Mouse (Mus musculus) embryonic facial prominence, embryonic 13.5 days (tissue): ENCODE measurements at regions not wholly inside any gene's neighbourhood (a gene's known extent, or its start where the extent isn't known, plus 50 kb on each side); places are given as distances from the start of the nearest gene placed in this dataset.

ENCODE experiments used
- ATAC-seq: fragments of 200-750 bp; cut with Nextera tagmentation; 2 replicates; pipeline ENCODE4 v1.8.0; 2017; ENCODE audit warnings: low read depth; ENCODE audit not compliant: insufficient number of reproducible peaks, insufficient read depth, low FRiP score, low TSS enrichment
- H3K27ac ChIP-seq: fragments of 300-500 bp; sonication (generic); 2 replicates; pipeline ENCODE4 v1.5.1; 2015; ENCODE audit warnings: moderate library complexity, mild to moderate bottlenecking, inconsistent platforms
- H3K27me3 ChIP-seq: fragments of 300-500 bp; sonication (generic); 2 replicates; pipeline ENCODE4 v1.6.1; 2015; ENCODE audit warnings: mild to moderate bottlenecking, inconsistent platforms
- H3K36me3 ChIP-seq: fragments of 300-500 bp; sonication (generic); 2 replicates; pipeline ENCODE4 v1.6.1; 2015; ENCODE audit warnings: mild to moderate bottlenecking, inconsistent platforms
- H3K4me1 ChIP-seq: fragments of 300-500 bp; sonication (generic); 2 replicates; pipeline ENCODE4 v1.6.1; 2015; ENCODE audit warnings: inconsistent platforms
- H3K4me2 ChIP-seq: fragments of 300-500 bp; sonication (generic); 2 replicates; pipeline ENCODE4 v1.6.1; 2015; ENCODE audit warnings: moderate library complexity, mild to moderate bottlenecking, inconsistent platforms
- H3K4me3 ChIP-seq: fragments of 300-500 bp; sonication (generic); 2 replicates; pipeline ENCODE4 v1.5.1; 2015; ENCODE audit warnings: mild to moderate bottlenecking, inconsistent platforms
- H3K9ac ChIP-seq: fragments of 300-500 bp; sonication (generic); 2 replicates; pipeline ENCODE4 v1.6.1; 2015; ENCODE audit warnings: mild to moderate bottlenecking, inconsistent platforms
- H3K9me3 ChIP-seq: fragments of 300-500 bp; sonication (generic); 2 replicates; pipeline ENCODE4 v1.6.1; 2016; ENCODE audit warnings: inconsistent platforms
- WGBS: fragments of 180-500 bp; shearing (Covaris S2); methylation state at CpG from one replicate; pipeline ENCODE4 v1.1.7; 2015; ENCODE audit warnings: mixed read lengths; 5-methylcytosine and 5-hydroxymethylcytosine counted together

- no peak overlapping the region for H3K4me3 ChIP-seq
- H3K4me1 ChIP-seq, result 0 out of 2 replicates have a peak, but pooled peaks cover 11% of the 10 kb centered on the region
- H3K27me3 ChIP-seq, result no peaks in the 10 kb centered on the region
- WGBS, result 13% methylated on average over 12 of the region's 12 CpGs
- no peak for ATAC-seq
- H3K27ac ChIP-seq, result no peak overlapping the region; the same call in 1 of the 2 replicates
- peaks cover 9% of the 10 kb centered on the region; the same call in 1 of the 2 replicates for H3K9me3 ChIP-seq
- H3K36me3 ChIP-seq, result no peaks in the 10 kb centered on the region
- no peak overlapping the region for H3K9ac ChIP-seq
- H3K4me2 ChIP-seq, result no peak overlapping the region
Measured at GRCm38 (mm10) chr2:173977236-173978053, 98.7 kb upstream of the Stx16 start.

GRCm38 (mm10) chr2:173978138-173978765 is 97.9 kb upstream of the Stx16 start:
- no peaks in the 10 kb centered on the region for H3K36me3 ChIP-seq
- no peak overlapping the region for H3K27ac ChIP-seq
- whole genome bisulfite sequencing, result 71% methylated on average over 13 of the region's 13 CpGs

GRCm38 (mm10) chr2:173981036-173981435 is 95.1 kb upstream of the Stx16 start:
- Histone ChIP-seq H3K9me3 (no peaks in the 10 kb centered on the region), H3K9ac (no peak overlapping the region), H3K4me2 (no peak overlapping the region), H3K4me1 (0 out of 2 replicates have a peak, but pooled peaks cover 11% of the 10 kb centered on the region), H3K4me3 (no peak overlapping the region), H3K36me3 (no peaks in the 10 kb centered on the region), H3K27me3 (no peaks in the 10 kb centered on the region), H3K27ac (no peak overlapping the region)
- no peak for ATAC-seq
- 83% methylated on average over 9 of the region's 9 CpGs for WGBS

More at GRCm38 (mm10) chr2:173978138-173978765, 97.9 kb upstream of the Stx16 start:
- H3K9me3 ChIP-seq, result peaks cover 9% of the 10 kb centered on the region; the same call in 1 of the 2 replicates
- 0 out of 2 replicates have a peak, but pooled peaks cover 11% of the 10 kb centered on the region for H3K4me1 ChIP-seq
- H3K4me3 ChIP-seq, result no peak overlapping the region
- no peak overlapping the region for H3K4me2 ChIP-seq
- no peak overlapping the region for H3K9ac ChIP-seq
- no peak for ATAC-seq
- H3K27me3 ChIP-seq, result no peaks in the 10 kb centered on the region

- Histone ChIP-seq H3K4me1 (no peaks in the 10 kb centered on the region), H3K4me2 (no peak overlapping the region), H3K27me3 (no peaks in the 10 kb centered on the region), H3K9me3 (no peaks in the 10 kb centered on the region), H3K4me3 (no peak overlapping the region), H3K27ac (no peak overlapping the region), H3K9ac (no peak overlapping the region), H3K36me3 (no peaks in the 10 kb centered on the region)
- no peak for ATAC-seq
- 87% methylated on average over 7 of the region's 7 CpGs for WGBS
Measured at GRCm38 (mm10) chr2:173987516-173987915, 88.6 kb upstream of the Stx16 start.

- WGBS, result 83% methylated on average over 8 of the region's 8 CpGs
- Histone ChIP-seq H3K4me3 (no peak overlapping the region), H3K36me3 (no peaks in the 10 kb centered on the region), H3K9me3 (no peaks in the 10 kb centered on the region), H3K27me3 (no peaks in the 10 kb centered on the region), H3K9ac (no peak overlapping the region), H3K4me1 (no peaks in the 10 kb centered on the region), H3K27ac (no peak overlapping the region), H3K4me2 (no peak overlapping the region)
- ATAC-seq, result no peak
Measured at GRCm38 (mm10) chr2:173987921-173988320, 88.2 kb upstream of the Stx16 start.

GRCm38 (mm10) chr2:173988641-173989336 is 87.3 kb upstream of the Stx16 start:
- no peaks in the 10 kb centered on the region for H3K27me3 ChIP-seq
- no peak overlapping the region for H3K27ac ChIP-seq
- no peaks in the 10 kb centered on the region for H3K4me1 ChIP-seq
- H3K4me3 ChIP-seq, result no peak overlapping the region
- H3K9ac ChIP-seq, result no peak overlapping the region
- no peaks in the 10 kb centered on the region for H3K36me3 ChIP-seq
- WGBS, result 79% methylated on average over 11 of the region's 11 CpGs
- no peaks in the 10 kb centered on the region for H3K9me3 ChIP-seq
- H3K4me2 ChIP-seq, result no peak overlapping the region
- no peak for ATAC-seq

- WGBS, result 88% methylated on average over 4 of the region's 4 CpGs
- H3K36me3 ChIP-seq, result no peaks in the 10 kb centered on the region
- H3K27me3 ChIP-seq, result no peaks in the 10 kb centered on the region
- H3K27ac ChIP-seq, result no peak overlapping the region
- H3K9me3 ChIP-seq, result no peaks in the 10 kb centered on the region
- no peak overlapping the region for H3K4me2 ChIP-seq
- H3K9ac ChIP-seq, result no peak overlapping the region
- no peak for ATAC-seq
- H3K4me3 ChIP-seq, result no peak overlapping the region
- H3K4me1 ChIP-seq, result peaks cover 7% of the 10 kb centered on the region
Measured at GRCm38 (mm10) chr2:173990664-173991063, 85.4 kb upstream of the Stx16 start.

GRCm38 (mm10) chr2:173991447-173991846 is 84.7 kb upstream of the Stx16 start:
- H3K4me3 ChIP-seq, result no peak overlapping the region
- 80% methylated on average over 15 of the region's 15 CpGs for WGBS
- H3K4me1 ChIP-seq, result peaks cover 7% of the 10 kb centered on the region
- no peak for ATAC-seq
- no peak overlapping the region for H3K27ac ChIP-seq
- no peak overlapping the region for H3K9ac ChIP-seq
- no peaks in the 10 kb centered on the region for H3K36me3 ChIP-seq
- H3K4me2 ChIP-seq, result no peak overlapping the region
- H3K27me3 ChIP-seq, result no peaks in the 10 kb centered on the region
- no peaks in the 10 kb centered on the region for H3K9me3 ChIP-seq

GRCm38 (mm10) chr2:173992041-173992440 is 84.1 kb upstream of the Stx16 start:
- H3K4me2 ChIP-seq, result no peak overlapping the region
- H3K9me3 ChIP-seq, result no peaks in the 10 kb centered on the region
- no peak overlapping the region for H3K27ac ChIP-seq
- 41% methylated on average over 5 of the region's 5 CpGs for WGBS
- no peak for ATAC-seq
- H3K4me3 ChIP-seq, result no peak overlapping the region
- H3K4me1 ChIP-seq, result peaks cover 7% of the 10 kb centered on the region
- no peaks in the 10 kb centered on the region for H3K36me3 ChIP-seq
- no peaks in the 10 kb centered on the region for H3K27me3 ChIP-seq
- H3K9ac ChIP-seq, result no peak overlapping the region

- ATAC-seq, result no peak
- 90% methylated on average over 5 of the region's 5 CpGs for WGBS
Measured at GRCm38 (mm10) chr2:173993431-173993955, 82.6 kb upstream of the Stx16 start.

GRCm38 (mm10) chr2:173994301-173995073 is 81.6 kb upstream of the Stx16 start:
- Histone ChIP-seq H3K4me3 (no peak overlapping the region), H3K9ac (0 out of 2 replicates have a peak overlapping the region, but pooled peaks have one; percentile 37), H3K4me2 (no peak overlapping the region), H3K27me3 (no peaks in the 10 kb centered on the region), H3K9me3 (no peaks in the 10 kb centered on the region; the same call in 1 of the 2 replicates), H3K27ac (no peak overlapping the region), H3K36me3 (no peaks in the 10 kb centered on the region), H3K4me1 (peaks cover 7% of the 10 kb centered on the region)
- ATAC-seq, result no peak
- WGBS, result 42% methylated on average over 13 of the region's 13 CpGs

More at GRCm38 (mm10) chr2:173993431-173993955, 82.6 kb upstream of the Stx16 start:
- no peaks in the 10 kb centered on the region for H3K9me3 ChIP-seq
- H3K36me3 ChIP-seq, result no peaks in the 10 kb centered on the region
- H3K27ac ChIP-seq, result no peak overlapping the region
- H3K9ac ChIP-seq, result no peak overlapping the region
- H3K4me2 ChIP-seq, result no peak overlapping the region
- no peak overlapping the region for H3K4me3 ChIP-seq
- H3K4me1 ChIP-seq, result peaks cover 7% of the 10 kb centered on the region
- no peaks in the 10 kb centered on the region for H3K27me3 ChIP-seq
